Mouse (Mus musculus) heart, adult 11 months (tissue): ENCODE data around the gene Piga.

ENCODE experiments used
- DNase-seq: peaks from one replicate; pipeline ENCODE4 v3.0.0; 2022

Piga gene

DNA sequence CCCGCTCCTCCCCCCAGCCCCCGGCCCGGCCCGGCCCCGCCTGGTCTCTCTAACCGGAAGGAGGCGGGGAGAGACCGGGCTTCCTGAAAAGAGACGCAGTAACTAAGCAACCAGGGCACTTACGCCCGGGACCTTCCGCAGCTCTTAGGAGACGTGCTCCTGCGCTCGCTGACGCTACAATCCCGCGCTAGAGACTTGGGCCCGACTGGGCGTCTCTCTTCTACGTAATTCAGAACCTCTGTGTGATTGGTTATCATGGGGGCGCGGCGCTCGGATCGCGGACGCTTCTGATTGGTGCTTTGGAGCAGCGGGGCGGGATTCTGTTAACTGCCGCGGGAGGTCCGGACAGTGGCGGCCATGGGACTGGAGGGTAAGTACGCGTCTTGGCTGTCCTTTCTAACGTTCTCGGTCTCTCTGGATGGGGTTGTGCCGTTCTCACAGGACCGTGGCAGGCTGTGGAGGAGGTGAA, at the start of gene Piga:
Gene Piga (plus strand): TSS at position 317 of the 469 bp plus-strand sequence.
- peak; percentile 100 for DNase-seq

- DNase-seq = no peak
Observed at GRCm38 (mm10) chrX:164370576-164370975, 49.0 kb upstream of the Piga start.

DNA sequence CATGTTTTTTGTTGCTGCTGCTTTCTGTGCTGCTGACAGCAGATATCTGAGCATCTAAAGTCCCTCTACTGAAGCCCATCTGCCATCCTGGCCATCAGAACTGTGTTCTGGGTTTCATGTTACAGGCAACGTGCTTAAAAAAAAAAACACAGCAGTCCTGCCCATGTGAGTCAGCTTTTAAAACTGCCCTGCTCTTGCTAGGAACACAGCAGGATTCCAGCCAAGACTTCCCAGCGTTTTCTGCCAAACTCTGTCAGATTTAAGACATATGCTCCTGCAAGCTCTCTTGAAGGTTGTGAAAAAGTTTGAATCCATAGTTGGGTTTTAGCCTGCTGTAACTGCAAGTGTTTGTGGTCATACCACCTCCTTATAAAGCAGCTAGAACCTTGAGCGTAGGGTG, 46.5 kb upstream of the Piga start, which contains the start of gene Vegfd:
Gene Vegfd (plus strand): TSS at position 298 of the 400 bp plus-strand sequence.
- peak; percentile 96 for DNase-seq

DNA sequence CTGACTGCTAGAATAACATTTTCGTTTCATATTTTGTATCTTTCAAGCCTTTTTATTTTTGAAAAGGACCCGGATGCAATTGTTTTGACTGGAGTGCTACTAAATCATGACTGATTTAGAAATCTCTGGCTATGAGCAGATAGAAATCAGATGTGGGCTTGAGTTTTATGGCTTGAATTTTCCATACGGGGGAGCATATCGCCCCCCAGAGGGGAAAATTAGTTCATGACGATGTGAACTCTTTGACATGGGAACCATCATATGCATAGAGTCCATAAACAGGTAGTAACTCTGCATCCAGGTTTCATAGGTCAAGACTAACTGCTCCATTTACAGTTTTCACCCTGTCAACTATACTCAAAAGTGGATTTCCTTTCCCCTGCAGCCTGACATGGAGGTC, 45.0 kb upstream of the Piga start:
- no peak for DNase-seq

DNA sequence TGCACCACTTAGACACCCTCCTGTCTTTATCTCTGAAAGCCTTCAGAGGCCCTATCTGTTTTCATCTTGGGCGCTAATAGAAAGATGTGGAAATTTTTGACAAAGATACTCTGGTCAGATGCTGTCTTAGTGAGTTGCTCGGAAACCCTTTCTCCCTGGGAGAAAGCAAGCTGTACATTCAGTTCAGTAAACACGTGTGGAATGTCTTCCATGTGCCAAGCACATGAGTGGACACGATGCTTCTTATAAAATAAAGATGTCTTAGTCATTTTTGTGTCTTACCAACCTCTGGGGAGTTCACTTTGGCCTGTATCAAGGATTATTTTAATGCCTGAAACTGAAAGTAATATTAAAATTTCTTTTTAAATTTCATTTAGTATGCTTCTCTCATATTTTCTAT, 39.9 kb upstream of the Piga start:
- DNase-seq = no peak

- DNase-seq = peak; percentile 98
Observed at GRCm38 (mm10) chrX:164381618-164382408, 37.8 kb upstream of the Piga start.

- peak; percentile 12 for DNase-seq
Observed at GRCm38 (mm10) chrX:164394091-164394490, 25.5 kb upstream of the Piga start.

GRCm38 (mm10) chrX:164398456-164398855, 21.1 kb upstream of the Piga start:
- peak; percentile 11 for DNase-seq

- peak; percentile 16 for DNase-seq
Observed at GRCm38 (mm10) chrX:164405080-164405649, 14.4 kb upstream of the Piga start.

DNA sequence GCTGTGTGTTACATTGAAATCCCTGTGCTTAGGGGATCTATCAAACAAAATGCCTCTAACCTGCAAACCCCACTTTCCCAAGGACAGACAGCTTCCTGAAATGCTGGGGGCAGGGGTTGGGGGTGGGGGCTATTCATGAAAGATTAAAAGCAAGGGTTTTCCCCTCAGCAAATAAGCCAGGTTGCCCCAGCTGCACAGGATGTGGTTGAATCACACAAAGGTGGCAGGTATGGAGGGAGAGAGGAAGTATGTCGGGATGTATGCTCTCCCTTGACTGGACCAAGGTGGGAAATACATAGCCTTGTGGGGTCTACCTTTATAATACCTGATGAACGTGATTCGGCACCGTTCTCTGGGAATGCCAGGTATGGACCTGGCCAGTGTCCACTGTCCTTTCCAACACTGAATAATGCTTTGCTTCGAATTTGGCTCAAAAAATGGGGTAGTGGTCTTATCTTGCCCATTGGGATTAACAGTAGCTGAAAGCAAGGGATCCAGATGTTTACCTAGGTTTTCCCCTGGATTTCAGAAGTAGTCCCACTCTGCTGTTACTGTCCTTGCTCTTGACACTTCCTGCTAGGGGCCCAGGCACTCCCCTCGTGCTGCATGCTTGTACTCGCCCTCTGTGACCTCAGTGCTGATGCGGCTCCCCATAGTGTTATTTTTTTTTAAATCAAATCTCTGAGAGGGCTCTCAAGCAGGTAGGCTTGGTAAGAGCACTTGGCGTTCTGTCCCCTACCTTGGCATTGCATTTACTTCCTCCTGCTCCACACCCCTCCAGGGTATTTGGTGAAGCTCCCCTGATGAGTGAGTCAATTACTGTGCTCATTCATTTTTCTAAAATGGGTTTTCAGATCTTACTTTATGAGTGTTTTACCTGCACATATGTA, 13.2 kb upstream of the Piga start:
- DNase-seq = peak; percentile 46

DNA sequence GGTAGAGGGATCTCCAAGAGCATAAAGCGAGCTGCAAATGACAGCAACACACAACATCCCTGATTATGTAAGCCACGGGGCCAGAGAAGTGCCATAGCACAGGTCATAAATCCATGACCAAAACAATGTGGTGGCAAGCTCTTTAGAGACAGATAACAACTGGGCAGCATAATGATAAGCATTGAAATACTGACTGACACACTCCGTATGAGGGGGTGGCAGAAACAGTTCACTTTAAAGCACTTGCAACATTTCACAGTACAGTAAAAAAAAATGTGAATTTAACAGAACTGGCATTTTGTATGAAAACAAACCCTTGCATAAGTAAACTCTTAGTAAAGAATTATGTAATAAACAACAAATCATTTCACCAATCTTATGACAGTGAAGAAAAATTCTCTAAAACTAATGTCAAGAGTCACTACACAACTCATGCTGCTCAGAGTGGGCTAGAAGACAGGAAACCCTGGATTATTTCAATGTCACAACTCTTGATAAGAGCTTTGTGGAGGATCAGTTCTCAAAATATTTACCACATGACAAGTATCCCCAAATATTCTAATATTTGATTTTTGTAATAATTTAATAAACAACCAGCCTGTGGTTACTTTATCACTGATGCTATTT, 11.2 kb upstream of the Piga start:
- DNase-seq = peak; percentile 6

DNA sequence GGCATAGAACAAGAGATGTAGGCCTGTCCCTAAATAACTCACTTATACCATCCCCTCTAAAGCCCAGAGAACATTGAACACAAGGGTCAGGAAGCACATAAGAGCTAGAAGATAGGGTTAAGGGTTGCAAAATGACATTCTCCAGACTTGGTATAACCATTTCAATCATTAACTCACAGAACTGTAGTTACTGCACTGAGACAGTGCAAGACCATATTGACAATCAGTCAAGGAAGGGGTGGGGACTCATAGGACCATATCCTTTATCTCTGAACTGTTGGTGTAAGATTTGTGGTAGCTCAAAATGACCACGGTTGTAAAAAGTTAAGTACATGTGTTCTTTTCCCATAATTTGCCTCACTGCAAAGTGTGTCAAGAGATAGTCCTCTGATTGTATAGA, 9.0 kb upstream of the Piga start:
- no peak for DNase-seq

DNA sequence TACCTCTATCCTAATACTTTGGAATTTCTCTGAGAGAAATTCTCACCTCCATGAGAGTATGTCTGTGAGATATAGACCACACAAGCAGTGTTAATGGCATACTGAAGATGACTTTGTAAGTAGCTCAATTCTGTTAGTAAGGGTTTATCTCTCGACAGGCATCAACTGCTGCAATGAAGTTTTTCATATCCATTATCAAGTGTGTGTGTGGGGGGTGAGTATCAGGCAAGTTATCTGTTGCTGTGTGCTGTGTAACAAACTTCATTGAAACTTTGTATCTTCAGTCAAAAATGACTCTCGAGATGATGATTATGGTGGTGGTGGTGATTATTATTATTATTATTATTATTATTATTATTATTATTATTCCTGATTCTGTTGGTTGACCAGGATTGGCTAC, 2.8 kb upstream of the Piga start:
- DNase-seq = no peak

DNA sequence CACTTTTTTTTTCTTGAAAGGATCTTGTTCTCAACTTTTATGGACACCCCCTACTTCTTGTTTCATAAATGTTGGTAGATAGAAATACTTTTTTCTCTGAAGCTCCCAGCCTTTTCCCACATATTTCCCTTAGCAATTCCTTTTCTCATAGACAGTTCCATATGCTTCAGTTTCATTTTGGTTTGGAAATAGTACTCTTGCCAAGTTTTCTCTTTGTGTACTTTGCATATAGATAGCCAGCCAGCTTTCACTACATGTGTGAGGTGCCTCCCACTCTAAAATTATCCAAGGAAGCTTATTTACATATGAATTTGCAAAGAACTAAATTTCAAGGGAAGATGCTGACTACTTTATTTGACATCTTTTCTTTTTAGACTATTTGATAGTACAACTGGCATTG, 1.6 kb upstream of the Piga start:
- DNase-seq = no peak

DNA sequence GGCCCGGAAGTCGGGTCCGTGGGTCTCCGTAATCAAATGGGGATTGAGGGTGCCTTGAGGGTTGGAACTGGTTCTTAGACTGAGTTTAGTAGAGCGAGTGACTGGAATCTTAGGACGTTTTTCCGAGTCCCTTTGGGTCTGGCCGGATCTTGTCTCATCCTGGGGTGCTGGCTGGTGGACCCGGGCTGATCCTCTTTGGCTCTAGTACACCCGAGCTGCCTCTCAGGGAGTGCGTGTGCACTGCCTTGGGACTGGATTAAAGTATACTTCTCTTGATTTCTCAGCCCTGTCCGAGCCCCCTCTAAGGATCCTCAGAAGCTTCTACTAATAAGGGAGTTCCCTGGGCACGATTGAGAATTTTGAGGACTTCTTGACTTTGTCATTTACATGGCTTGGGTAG, 368 bp downstream of the Piga start:
- no peak for DNase-seq

DNA sequence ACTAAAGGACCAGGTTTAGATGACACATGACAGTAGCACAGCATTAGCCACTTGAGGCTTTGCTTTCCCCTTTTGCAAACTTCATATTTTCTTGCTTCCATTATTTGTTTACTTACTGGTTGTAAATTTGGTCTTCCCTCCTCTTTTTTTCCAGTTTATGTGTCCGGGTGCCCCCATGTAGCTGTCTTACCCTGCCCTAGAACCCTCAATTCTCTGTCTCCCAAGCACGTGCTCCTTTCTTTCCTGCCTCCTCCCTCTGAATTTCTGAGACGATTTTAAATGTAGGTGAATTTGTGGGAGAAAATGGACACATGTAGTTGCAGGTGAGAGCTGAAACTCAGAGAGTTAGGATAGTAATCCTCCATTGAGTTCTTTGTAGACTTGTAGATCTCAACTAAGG, 931 bp downstream of the Piga start:
- DNase-seq = no peak

DNA sequence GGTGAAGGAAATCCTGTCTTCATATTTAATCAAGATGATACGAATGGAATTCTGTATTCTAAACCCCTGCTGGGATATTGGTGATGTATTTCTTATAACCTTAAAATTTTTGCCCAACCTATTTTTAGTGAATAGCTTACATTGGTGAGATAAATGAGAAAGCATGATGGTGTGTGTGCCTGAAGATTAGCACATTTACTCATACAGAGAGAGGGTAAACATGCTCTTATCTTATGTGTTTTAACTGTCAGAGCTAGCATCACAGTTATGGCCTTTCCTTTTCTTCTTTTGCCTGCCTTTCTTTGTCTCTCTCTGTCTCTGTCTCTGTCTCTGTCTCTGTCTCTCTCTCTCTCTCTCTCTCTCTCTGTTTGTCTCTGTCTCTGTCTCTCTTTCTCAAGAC, 5.2 kb downstream of the Piga start:
- no peak for DNase-seq

DNA sequence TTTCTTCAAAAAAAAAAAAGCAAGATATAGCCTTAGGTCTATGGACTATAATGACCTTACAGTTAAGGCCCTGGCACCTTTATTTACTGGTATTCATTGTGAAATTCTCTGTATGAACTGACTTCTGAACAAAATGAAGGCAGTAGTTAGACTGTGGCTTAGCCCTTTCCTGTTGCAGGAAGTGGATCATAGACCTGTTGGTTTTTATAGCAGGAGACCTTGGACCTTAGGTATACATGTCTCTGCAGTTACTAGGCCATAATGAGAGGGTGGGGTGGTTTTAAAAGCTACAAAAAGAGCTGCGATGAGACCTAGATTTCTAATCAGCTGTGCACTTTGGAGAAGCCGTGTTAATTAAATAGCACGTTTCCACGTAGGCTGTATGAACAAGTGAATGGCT, 7.7 kb downstream of the Piga start:
- DNase-seq = no peak

- DNase-seq = no peak
Observed at GRCm38 (mm10) chrX:164428224-164428623, 8.6 kb downstream of the Piga start.

GRCm38 (mm10) chrX:164430621-164431020, 11.0 kb downstream of the Piga start:
- no peak for DNase-seq

DNA sequence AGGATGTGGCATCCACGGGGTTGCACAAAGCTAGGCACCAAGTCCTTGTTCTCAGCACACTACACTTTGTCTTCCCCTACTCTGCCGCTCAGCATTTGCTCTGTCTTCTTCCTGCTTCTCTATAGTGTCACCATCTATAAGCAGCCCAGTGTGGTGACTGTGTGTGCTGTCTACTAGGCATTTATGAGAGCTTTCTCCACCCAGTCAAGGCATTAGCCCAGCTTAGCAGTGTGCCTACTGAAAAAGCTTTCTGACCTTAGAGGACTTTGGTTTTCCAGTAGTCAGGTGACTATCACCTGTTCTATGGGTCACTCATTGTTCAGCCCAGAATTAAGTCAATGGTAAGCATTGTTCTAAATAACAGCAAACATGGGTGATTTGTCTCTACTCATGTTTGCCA, 11.5 kb downstream of the Piga start:
- DNase-seq = no peak

GRCm38 (mm10) chrX:164431541-164431940, 12.0 kb downstream of the Piga start:
- DNase-seq = no peak

DNA sequence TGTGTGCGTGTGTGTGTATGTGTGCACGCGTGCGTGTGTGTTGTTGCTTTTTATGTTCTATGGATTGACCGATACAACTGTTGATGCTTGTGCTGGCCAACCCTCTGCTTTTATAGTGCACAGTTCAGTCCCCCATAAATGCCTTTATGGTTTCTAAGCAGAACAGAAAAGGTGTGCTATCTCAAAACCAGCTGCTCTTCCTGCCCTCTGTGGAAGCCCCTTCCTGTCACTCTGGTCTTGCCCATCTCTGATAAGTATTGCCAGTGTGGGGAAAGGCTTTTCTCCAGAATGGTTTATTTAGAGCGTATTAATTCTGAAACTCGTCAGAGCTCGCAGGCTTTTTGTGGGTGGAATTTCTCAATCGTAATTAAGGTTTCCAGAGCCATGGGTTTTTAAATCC, 13.1 kb downstream of the Piga start:
- no peak for DNase-seq
